Mouse (Mus musculus) midbrain, embryonic 14.5 days (tissue): ENCODE results near the gene Syne3. TPM values are rescaled to one million over a fixed set of nuclear protein-coding genes. Genes with fewer than 3 reads are reported as not detected.

Source experiments
- ATAC-seq: fragments of 200-750 bp; cut with Nextera tagmentation; 2 replicates; pipeline ENCODE4 v1.8.0; 2017; ENCODE audit warnings: moderate number of reproducible peaks, moderate library complexity; ENCODE audit not compliant: low FRiP score, low TSS enrichment
- DNase-seq: peaks from one replicate; pipeline ENCODE4 v3.0.0-alpha.2; 2015
- H3K27ac ChIP-seq: fragments of 300-500 bp; sonication (generic); replicated peaks from 2 replicates; pipeline ENCODE4 v1.5.1; 2014; ENCODE audit warnings: mild to moderate bottlenecking, low read depth, low read length, moderate library complexity
- H3K27me3 ChIP-seq: fragments of 300-500 bp; sonication (generic); 2 replicates; pipeline ENCODE4 v1.6.1; 2014; ENCODE audit warnings: low read length, control low read depth, mixed read lengths; ENCODE audit not compliant: control insufficient read depth, insufficient read depth
- H3K36me3 ChIP-seq: fragments of 300-500 bp; sonication (generic); 2 replicates; pipeline ENCODE4 v1.6.1; 2014; ENCODE audit warnings: low read length, control low read depth; ENCODE audit not compliant: control insufficient read depth, insufficient read depth
- H3K4me1 ChIP-seq: fragments of 300-500 bp; sonication (generic); 2 replicates; pipeline ENCODE4 v1.6.1; 2014; ENCODE audit warnings: mild to moderate bottlenecking, antibody characterized with exemption, low read length, control low read depth; ENCODE audit not compliant: control insufficient read depth, insufficient read depth
- H3K4me2 ChIP-seq: fragments of 300-500 bp; sonication (generic); 2 replicates; pipeline ENCODE4 v1.6.1; 2014; ENCODE audit warnings: mild to moderate bottlenecking, low read length, moderate library complexity
- H3K4me3 ChIP-seq: fragments of 300-500 bp; sonication (generic); replicated peaks from 2 replicates; pipeline ENCODE4 v1.5.1; 2014; ENCODE audit warnings: low read depth, low read length
- H3K9ac ChIP-seq: fragments of 300-500 bp; sonication (generic); replicated peaks from 2 replicates; pipeline ENCODE4 v1.6.1; 2014; ENCODE audit warnings: mild to moderate bottlenecking, low read length, moderate library complexity
- H3K9me3 ChIP-seq: fragments of 300-500 bp; sonication (generic); 2 replicates; pipeline ENCODE4 v1.6.1; 2016; ENCODE audit warnings: low read length, control low read depth, mixed read lengths; ENCODE audit not compliant: control insufficient read depth
- WGBS: fragments of 180-500 bp; shearing (Covaris S2); extraction: QIAGEN DNeasy Blood & Tissue Kit; methylation state at CpG from one replicate; pipeline ENCODE4 v1.1.7; 2014; 5-methylcytosine and 5-hydroxymethylcytosine counted together
- polyA plus RNA-seq: library from polyadenylated mRNA; unstranded; fragments of >200 nt; fragmentation: Nextera tagmentation; extraction: Ambion mirVana; gene quantifications from 2 replicates; pipeline ENCODE4 v1.2.1, GENCODE M21; 2014

Syne3 gene
- polyA plus RNA-seq, 1 experiment from 2014 or later, result 0.04 TPM

DNA sequence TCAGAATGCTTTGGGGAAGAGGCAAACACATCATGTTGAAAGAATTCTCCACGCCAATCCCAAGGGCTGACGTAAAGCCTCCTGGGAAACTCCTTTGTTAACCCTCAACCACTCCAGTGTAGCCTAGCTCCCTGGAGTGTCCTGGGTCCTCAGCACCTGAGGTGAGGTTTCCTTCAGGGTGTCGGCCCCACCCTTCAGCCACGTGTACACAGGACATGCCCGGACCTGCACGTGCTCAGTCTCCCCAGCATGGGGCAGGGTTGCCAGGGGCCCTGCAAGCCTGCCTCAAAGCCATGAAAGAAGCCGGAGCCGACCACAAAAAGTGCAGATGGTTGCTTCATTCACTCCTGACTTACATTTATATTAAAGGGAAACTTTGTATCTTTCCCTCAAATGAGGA is 10.4 kb downstream of the Syne3 start:
- no peak overlapping the region for H3K9ac ChIP-seq
- H3K27ac ChIP-seq, result no peak overlapping the region
- no peaks in the 10 kb centered on the region for H3K27me3 ChIP-seq
- ATAC-seq (no peak), DNase-seq (no peak)
- H3K9me3 ChIP-seq, result no peaks in the 10 kb centered on the region
- no peak overlapping the region for H3K4me3 ChIP-seq
- 52% methylated on average over 8 of the region's 8 CpGs for WGBS
- H3K36me3 ChIP-seq, result no peaks in the 10 kb centered on the region
- no peaks in the 10 kb centered on the region for H3K4me1 ChIP-seq
- no peak overlapping the region for H3K4me2 ChIP-seq

DNA sequence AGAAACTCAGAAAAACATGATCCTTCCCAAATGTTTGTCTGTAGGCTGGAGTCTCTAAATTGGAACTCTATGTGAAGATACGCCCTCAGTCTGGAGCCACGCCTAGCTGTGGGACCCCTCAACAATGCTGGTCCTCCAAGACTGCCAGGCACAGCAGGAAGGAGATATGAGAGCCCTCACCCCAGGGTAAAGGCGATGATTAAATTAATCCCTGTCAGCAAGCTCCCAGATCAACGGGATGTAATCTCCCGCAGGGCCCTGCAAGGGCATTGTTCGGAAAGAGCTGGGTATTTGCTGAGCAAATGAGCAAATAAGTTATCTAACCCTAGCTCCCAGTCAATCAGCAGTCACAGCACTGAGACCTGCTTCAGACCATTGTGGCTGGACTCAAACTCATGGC is 11.1 kb downstream of the Syne3 start:
- Histone ChIP-seq H3K4me1 (no peaks in the 10 kb centered on the region), H3K9me3 (no peaks in the 10 kb centered on the region), H3K27ac (no peak overlapping the region), H3K9ac (no peak overlapping the region), H3K27me3 (no peaks in the 10 kb centered on the region), H3K4me3 (no peak overlapping the region), H3K4me2 (no peak overlapping the region), H3K36me3 (no peaks in the 10 kb centered on the region)
- ATAC-seq (no peak), DNase-seq (no peak)
- WGBS, result 39% methylated on average over 6 of the region's 6 CpGs

DNA sequence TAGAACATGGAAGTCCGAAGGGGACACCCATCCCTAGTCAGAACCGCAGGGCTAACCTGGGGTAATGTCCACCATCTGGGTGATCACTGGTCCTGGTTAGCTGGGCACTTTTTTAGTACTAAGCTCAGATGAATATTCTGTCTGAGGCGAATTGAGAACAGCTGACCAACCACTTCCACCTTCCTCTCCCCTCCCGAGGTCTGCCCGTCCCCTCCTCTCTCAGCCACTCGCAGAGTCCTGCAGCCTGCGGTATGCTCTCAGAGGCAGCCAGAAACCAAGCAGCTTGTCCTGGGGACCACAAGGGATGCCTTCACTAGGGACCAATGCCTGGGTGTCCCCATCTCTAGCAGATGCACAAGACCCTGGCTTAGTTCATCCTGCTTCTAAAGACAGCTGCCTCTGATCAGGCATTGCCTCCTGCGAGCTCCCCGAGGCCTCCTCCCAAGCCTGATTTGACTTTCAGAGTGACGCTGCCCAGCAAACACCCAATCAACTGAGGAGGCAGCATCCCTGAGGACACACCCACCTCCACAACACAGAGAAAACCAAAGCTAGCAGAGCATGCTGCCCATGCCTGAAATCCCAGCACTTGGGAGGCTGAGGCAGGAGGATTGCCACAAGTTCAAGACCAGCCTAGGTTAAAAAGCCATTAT is 11.8 kb downstream of the Syne3 start:
- H3K27ac ChIP-seq, result no peak overlapping the region
- no peaks in the 10 kb centered on the region for H3K4me1 ChIP-seq
- no peak overlapping the region for H3K4me2 ChIP-seq
- 88% methylated on average over 10 of the region's 10 CpGs for WGBS
- no peaks in the 10 kb centered on the region for H3K9me3 ChIP-seq
- no peak overlapping the region for H3K4me3 ChIP-seq
- no peak overlapping the region for H3K9ac ChIP-seq
- H3K27me3 ChIP-seq, result no peaks in the 10 kb centered on the region
- ATAC-seq, result no peak
- H3K36me3 ChIP-seq, result no peaks in the 10 kb centered on the region
- no peak for DNase-seq

DNA sequence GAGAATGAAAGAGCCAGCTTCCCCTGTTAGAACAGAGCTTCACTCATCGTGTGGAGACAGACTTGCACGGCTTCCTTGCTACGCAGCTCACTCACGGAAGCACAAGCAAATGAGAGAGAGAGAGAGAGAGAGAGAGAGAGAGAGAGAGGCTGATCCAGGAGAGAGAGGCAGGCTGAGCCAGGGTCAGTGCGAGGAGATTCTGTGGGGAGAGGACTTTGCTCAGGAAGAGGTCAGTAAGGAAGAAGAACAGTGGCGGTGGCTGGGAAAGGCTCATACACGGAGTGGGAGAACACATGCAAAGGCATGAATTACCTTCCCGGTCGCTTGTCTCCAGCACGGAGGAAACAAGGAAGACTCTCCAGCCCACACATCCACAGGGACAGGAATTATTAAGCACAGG is 12.4 kb downstream of the Syne3 start:
- no peaks in the 10 kb centered on the region for H3K27me3 ChIP-seq
- no peak overlapping the region for H3K4me2 ChIP-seq
- ATAC-seq (no peak), DNase-seq (no peak)
- no peak overlapping the region for H3K4me3 ChIP-seq
- WGBS, result 88% methylated on average over 10 of the region's 10 CpGs
- no peak overlapping the region for H3K27ac ChIP-seq
- no peaks in the 10 kb centered on the region for H3K4me1 ChIP-seq
- H3K36me3 ChIP-seq, result no peaks in the 10 kb centered on the region
- H3K9me3 ChIP-seq, result no peaks in the 10 kb centered on the region
- no peak overlapping the region for H3K9ac ChIP-seq

DNA sequence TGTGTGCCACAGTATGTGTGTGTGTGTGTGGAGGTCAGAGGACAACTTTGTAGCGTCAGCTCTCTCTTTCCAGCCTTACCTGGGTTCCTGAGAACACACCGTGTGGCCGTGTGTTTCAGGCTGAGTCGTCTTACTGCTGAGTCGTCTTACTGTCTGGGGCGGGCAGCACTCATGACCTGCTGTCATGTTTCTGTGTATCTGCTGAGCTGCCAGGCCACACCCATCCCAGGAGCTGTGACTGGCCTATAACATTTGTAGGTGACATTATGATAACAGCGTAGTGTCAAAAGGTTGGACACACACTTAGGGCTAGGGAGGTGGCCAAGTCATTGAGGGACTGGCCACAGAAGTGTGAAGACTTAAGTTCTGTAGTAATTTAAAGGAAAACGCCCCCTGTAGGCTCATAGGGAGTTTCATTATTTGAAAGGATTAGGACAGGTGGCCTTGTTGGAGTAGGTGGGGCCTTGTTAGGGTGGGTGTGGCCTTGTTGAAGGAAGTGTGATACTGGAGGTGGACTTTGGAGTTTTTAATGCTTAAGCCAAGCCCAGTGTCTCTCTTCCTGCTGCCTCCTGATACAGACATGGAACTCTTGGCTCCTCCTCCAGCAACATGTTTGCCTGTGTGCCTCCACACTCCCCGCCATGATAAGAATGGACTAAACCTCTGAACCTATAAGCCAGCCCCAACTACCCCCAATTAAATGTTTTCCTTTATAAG is 13.4 kb downstream of the Syne3 start:
- Histone ChIP-seq H3K9ac (no peak overlapping the region), H3K27ac (no peak overlapping the region), H3K4me1 (no peaks in the 10 kb centered on the region), H3K36me3 (no peaks in the 10 kb centered on the region), H3K27me3 (no peaks in the 10 kb centered on the region), H3K9me3 (no peaks in the 10 kb centered on the region), H3K4me2 (no peak overlapping the region), H3K4me3 (no peak overlapping the region)
- ATAC-seq (no peak), DNase-seq (no peak)
- WGBS, result 91% methylated on average over 9 of the region's 9 CpGs

DNA sequence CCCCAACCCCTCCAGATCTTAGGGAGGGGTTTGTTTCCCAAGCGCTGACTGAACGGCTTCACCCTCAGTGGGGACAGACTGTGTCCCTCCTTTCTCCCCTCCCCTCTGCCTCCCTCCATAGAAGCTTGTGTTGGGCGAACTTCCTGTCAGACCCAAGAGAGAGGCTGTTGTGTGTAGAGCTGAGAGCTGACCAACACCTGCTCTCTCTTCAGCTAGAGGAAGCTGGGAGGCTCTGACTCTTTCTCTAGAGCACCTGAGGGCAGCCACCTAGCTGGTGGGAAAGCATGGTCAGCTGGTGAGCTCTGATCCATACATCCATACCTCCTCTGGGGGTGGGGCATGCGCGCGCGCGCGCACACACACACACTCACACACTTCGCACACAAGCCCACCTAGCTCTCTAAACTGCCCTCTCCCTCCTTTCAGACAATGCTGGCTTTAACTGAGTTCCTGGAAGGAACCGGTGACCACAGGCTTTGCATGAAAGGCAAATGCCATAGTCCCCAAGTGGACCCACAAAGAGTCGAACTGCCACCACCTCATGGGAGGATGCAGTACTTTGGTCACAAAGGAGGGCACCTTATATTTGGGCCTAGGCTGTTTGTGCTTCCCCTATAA is 14.2 kb downstream of the Syne3 start:
- Histone ChIP-seq H3K9ac (no peak overlapping the region), H3K4me3 (no peak overlapping the region), H3K27me3 (no peaks in the 10 kb centered on the region), H3K9me3 (no peaks in the 10 kb centered on the region), H3K36me3 (no peaks in the 10 kb centered on the region), H3K4me1 (no peaks in the 10 kb centered on the region), H3K4me2 (no peak overlapping the region), H3K27ac (no peak overlapping the region)
- no peak for DNase-seq
- no peak for ATAC-seq
- WGBS, result 90% methylated on average over 12 of the region's 12 CpGs

DNA sequence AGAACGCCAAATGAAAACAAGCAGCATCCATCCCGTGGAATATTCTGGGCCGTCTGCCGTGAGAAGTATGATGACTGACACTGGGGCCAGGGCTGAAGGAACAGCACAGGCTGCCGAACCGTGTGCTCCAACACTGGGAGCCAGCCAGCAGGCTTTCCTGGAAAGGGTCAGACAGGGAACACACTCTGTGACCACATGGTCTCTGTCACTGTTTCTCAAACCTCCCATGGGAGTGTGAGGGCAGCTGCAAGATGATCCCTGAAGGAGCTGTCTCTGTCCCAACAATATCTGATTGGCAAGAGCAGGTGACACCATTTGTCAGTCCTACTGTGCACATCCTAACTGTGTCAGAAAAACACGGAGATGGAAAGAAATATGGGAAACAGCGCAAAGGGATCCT is 16.8 kb downstream of the Syne3 start:
- H3K9me3 ChIP-seq, result no peaks in the 10 kb centered on the region
- H3K9ac ChIP-seq, result no peak overlapping the region
- no peaks in the 10 kb centered on the region for H3K36me3 ChIP-seq
- H3K4me3 ChIP-seq, result no peak overlapping the region
- 80% methylated on average over 8 of the region's 8 CpGs for WGBS
- no peak for ATAC-seq
- no peaks in the 10 kb centered on the region for H3K27me3 ChIP-seq
- H3K4me1 ChIP-seq, result no peaks in the 10 kb centered on the region
- no peak for DNase-seq
- H3K27ac ChIP-seq, result no peak overlapping the region
- H3K4me2 ChIP-seq, result no peak overlapping the region

DNA sequence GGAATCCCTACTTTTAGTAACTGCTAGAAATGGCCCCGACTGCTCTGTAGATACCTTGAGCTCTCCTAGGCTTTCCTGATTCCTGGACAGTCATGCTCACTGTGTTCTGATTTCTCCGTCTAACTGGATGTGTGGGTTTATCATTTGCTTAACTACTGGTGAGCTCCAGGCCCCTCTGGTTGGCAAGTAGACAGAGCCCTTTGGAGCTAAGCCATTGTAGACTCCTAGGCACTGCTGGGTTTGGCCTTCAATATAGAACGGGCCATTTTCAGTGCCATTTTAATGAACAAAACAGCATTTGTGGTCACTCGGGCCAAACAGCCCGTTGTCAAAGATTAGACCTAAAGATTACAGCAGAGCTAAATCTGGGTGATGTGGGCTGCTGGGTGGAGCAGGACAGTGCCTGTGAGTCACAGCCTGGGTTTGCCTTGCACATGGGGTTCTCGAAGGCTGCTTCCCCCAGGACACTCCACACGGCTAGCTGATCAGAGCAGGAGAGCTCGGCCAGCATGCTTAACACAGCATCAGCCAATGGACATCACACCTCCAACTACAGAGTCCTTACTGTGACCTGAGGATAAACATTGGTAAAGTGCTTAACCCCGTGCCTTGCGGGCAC is 17.4 kb downstream of the Syne3 start:
- H3K36me3 ChIP-seq, result no peaks in the 10 kb centered on the region
- no peak overlapping the region for H3K9ac ChIP-seq
- H3K27me3 ChIP-seq, result no peaks in the 10 kb centered on the region
- H3K27ac ChIP-seq, result no peak overlapping the region
- ATAC-seq (no peak), DNase-seq (no peak)
- WGBS, result 89% methylated on average over 10 of the region's 10 CpGs
- H3K4me2 ChIP-seq, result no peak overlapping the region
- no peaks in the 10 kb centered on the region for H3K4me1 ChIP-seq
- H3K9me3 ChIP-seq, result no peaks in the 10 kb centered on the region
- no peak overlapping the region for H3K4me3 ChIP-seq
